ENCODE assay signal across 26 mouse cellular contexts in the genomic region with DNA sequence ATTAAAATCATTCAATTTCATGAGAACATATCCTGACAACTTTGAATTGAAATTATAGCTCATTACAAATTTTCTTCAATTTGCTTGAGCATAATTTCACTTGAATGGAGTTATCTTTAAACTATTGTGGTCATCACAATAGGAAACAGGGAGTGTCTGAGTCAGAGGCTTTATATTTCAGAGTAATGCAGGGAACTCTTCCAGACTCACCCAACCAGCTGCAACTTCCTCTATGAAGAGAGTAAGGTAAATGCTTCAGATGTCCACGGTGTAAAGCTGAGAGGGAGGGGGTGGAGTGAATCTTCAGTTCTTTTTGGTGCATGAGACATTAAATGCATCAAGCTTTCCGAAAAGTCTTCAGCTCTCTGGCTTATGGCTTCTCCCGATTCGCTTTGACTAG. TPM values are rescaled to one million over a fixed set of nuclear protein-coding genes. Genes with fewer than 3 reads are reported as not detected.
"Had no signal": no experiment of that assay in that cellular context is flagged by ENCODE, and none has a peak within 500 bp of the region (broad histone marks: within the 10 kb centered on the region; RNA-seq: fewer than 3 reads in every experiment).

No protein-coding gene starts in this region.

- DNase-seq: liver, postnatal 0 days; lung, adult 2 months; lung, postnatal 14 days; lung, postnatal 4 days; retina, postnatal 1 day; right cerebral cortex, adult 18-20 months; right cerebral cortex, postnatal 25 days; right cerebral cortex, postnatal 4 days; spleen, adult 18-20 months; thymus, adult 18-20 months; thymus, postnatal 14 days; thymus, postnatal 36 days had no signal

- H3K9me3 ChIP-seq: liver, embryonic 15.5 days; lung, embryonic 15.5 days; megakaryocyte, embryonic 14.5 days; midbrain, embryonic 13.5 days; midbrain, embryonic 15.5 days; neural tube, embryonic 13.5 days; neural tube, embryonic 15.5 days; stomach, embryonic 15.5 days had no signal

- H3K4me3 ChIP-seq: liver, embryonic 15.5 days; lung, embryonic 15.5 days; megakaryocyte, embryonic 14.5 days; midbrain, embryonic 13.5 days; midbrain, embryonic 15.5 days; neural tube, embryonic 13.5 days; neural tube, embryonic 15.5 days; stomach, embryonic 15.5 days had no signal

- H3K27me3 ChIP-seq: liver, embryonic 15.5 days; lung, embryonic 15.5 days; megakaryocyte, embryonic 14.5 days; midbrain, embryonic 13.5 days; midbrain, embryonic 15.5 days; neural tube, embryonic 13.5 days; neural tube, embryonic 15.5 days; stomach, embryonic 15.5 days had no signal

- H3K4me2 ChIP-seq: liver, embryonic 15.5 days; lung, embryonic 15.5 days; midbrain, embryonic 11.5 days; midbrain, embryonic 13.5 days; midbrain, embryonic 15.5 days; neural tube, embryonic 13.5 days; neural tube, embryonic 15.5 days; stomach, embryonic 15.5 days had no signal

- H3K4me1 ChIP-seq: liver, embryonic 15.5 days; lung, embryonic 15.5 days; midbrain, embryonic 13.5 days; midbrain, embryonic 15.5 days; neural tube, embryonic 13.5 days; neural tube, embryonic 15.5 days; stomach, embryonic 15.5 days had no signal

- H3K9ac ChIP-seq: liver, embryonic 15.5 days; liver, postnatal 0 days; lung, embryonic 15.5 days; midbrain, embryonic 13.5 days; midbrain, embryonic 15.5 days; neural tube, embryonic 13.5 days; neural tube, embryonic 15.5 days; stomach, embryonic 15.5 days had no signal

- H3K36me3 ChIP-seq: liver, embryonic 15.5 days; lung, embryonic 15.5 days; midbrain, embryonic 13.5 days; midbrain, embryonic 15.5 days; neural tube, embryonic 13.5 days; neural tube, embryonic 15.5 days; stomach, embryonic 15.5 days had no signal

- H3K27ac ChIP-seq: liver, embryonic 15.5 days; lung, embryonic 15.5 days; midbrain, embryonic 13.5 days; midbrain, embryonic 15.5 days; neural tube, embryonic 13.5 days; neural tube, embryonic 15.5 days; stomach, embryonic 15.5 days had no signal

- ATAC-seq: liver, postnatal 0 days; lung, postnatal 0 days; midbrain, embryonic 13.5 days; midbrain, embryonic 15.5 days had no signal

RNA-seq across cellular contexts. Expression of gene Serpinb7, which starts 23.0 kb away (rescaled TPM):
- total RNA-seq: midbrain, postnatal 0 days; monocyte, adult 5-6 weeks had no signal
- polyA plus RNA-seq: liver, postnatal 0 days; lung, postnatal 0 days; midbrain, embryonic 11.5 days; midbrain, embryonic 13.5 days; midbrain, embryonic 15.5 days; midbrain, postnatal 0 days; neural tube, embryonic 11.5 days; neural tube, embryonic 13.5 days; small intestine, adult 2 months had no signal
